Mouse (Mus musculus): ENCODE data around the gene Tigar.

Tigar gene

GRCm38 (mm10) chr6:127109402-127109930 is at the start of gene Tigar:
TSS of gene Tigar (minus strand) at chr6:127109557.
- peak; percentile 96 for ATAC-seq (ENCODE audit: insufficient number of reproducible peaks, low FRiP score, low TSS enrichment)

- no peak for ATAC-seq (ENCODE audit: insufficient number of reproducible peaks, low FRiP score, low TSS enrichment)
Measured at GRCm38 (mm10) chr6:127157321-127157720, 48.0 kb upstream of the Tigar start.

DNA sequence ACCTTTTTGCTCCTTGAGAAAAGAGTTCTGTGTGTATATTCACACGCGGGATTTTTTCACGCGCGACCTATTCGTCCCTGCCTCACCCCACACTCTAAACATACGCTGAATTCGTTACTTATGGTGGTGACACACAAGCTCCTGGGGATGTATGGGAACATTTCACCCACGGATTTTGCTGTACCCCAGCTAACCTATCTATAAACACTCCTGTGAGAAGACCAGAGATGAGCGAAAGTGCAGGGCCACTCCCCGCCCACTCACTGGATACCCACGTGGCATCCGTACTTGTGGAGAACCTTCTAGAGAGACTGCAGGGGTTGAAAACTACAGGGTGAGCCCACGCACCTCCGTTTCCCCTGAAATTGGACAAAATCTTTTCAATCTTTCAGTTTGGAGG is 46.1 kb upstream of the Tigar start:
- no peak for ATAC-seq (ENCODE audit: insufficient number of reproducible peaks, low FRiP score, low TSS enrichment)

GRCm38 (mm10) chr6:127154708-127155268 is 45.4 kb upstream of the Tigar start:
- no peak for ATAC-seq (ENCODE audit: insufficient number of reproducible peaks, low FRiP score, low TSS enrichment)

DNA sequence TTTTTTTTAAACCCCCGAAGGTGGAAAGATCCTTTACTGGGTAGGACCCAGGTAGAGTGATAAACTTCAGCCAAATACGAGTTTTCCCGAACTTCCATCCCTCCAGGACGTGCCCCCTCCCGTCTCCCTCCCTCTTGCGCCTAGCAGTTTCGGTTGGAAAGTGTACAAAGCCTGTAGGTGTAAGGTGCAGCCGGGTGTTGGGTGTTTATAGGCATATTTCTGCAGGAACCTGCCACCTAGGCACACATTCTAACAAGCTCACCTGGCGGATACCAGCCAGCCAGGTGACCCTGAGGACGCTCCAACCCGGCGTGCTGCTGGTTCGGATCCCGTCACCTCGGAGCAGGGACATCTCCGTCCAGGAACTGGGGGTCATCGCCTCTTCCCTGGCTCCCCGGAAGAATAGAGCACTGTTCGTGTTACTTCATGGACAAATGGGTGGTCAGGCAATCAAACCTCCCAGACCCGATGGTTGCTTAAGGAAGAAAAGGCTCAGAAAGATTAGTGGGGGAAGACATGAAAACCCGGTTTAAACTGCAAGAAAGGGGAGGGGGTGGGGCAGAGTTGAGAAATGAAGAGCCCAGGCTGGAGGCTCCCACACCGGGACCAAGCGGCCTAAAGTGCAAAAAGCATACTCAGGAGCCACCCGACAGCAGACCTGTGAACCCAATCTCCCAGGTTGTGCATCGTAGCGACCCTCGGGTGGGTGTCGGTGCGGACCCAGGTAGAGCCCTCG is 44.8 kb upstream of the Tigar start:
- no peak for ATAC-seq (ENCODE audit: insufficient number of reproducible peaks, low FRiP score, low TSS enrichment)

- ATAC-seq (ENCODE audit: insufficient number of reproducible peaks, low FRiP score, low TSS enrichment), result no peak
Measured at GRCm38 (mm10) chr6:127153296-127153800, 44.0 kb upstream of the Tigar start.

DNA sequence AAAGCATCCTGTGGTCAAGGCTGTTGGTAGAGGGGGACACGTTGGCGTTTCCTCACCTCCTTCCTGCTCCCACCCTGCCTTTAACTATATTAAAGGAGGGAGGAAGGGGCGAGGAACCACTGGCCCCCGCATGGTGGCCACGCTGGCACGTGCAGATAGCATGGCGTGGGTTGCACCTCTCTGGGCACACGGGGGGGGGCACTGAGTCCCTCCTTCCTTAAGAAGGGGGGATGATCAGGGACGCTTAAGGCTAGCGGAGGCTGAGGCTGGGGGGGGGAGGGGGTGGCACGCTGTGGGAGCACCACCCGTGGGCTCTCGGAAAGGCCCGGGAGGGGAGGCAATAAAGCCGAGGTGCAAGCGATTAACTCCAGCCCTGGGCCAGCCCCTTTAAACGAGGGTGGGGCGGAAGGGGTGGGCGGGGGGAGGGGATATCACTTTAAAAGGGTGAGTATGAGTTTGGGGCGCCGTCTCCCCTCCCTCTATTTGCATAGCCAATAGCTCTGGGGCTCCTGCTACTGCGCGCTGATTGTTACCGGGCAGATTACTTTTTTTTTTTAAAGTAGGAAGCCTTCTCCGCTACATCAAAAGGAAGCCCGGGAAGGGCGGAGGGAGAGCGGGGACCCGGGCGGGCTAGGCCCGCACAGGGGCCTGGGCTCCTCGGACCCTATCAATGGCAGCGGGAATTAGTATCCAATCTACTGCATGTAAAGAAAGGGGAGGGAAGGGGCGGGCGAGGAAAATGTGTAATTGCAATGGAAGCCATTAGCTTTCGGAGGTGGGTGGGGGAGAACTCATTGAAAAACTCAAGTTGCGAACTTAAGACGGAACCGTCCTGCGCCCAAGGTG is 43.0 kb upstream of the Tigar start, which contains the start of gene Ccnd2:
Gene Ccnd2, minus strand, starts transcription at position 88 of the 846 bp plus-strand sequence.
- ATAC-seq (ENCODE audit: insufficient number of reproducible peaks, low FRiP score, low TSS enrichment), result no peak

DNA sequence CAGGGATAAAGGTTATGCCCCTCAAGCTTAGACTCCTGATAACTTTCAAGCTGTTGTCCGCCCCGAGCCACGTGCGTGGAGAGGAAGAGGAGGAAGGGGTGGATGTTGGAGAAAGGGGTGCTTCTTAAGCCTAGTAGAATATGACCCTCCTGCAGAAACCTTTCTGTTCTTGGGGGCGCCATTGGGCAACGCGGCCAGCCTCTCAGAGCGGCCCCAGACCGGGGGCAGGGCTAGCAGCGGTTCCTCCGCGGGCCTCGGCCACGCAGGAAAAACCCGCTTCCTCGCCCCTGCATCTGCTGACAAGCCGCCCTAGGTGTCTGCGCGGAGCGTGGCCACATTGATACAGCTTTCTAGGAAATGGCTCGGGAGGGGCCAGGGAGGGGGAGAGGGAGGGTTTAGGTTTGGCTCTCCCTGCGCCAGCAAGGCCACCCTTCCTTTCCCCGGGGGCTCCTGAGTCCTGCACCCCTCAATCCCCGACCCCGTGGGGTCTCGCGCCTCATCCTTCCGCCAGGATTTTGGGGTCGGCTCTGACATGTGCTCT is 42.3 kb upstream of the Tigar start:
- no peak for ATAC-seq (ENCODE audit: insufficient number of reproducible peaks, low FRiP score, low TSS enrichment)

GRCm38 (mm10) chr6:127150663-127151564 is 41.6 kb upstream of the Tigar start:
- no peak for ATAC-seq (ENCODE audit: insufficient number of reproducible peaks, low FRiP score, low TSS enrichment)

- no peak for ATAC-seq (ENCODE audit: insufficient number of reproducible peaks, low FRiP score, low TSS enrichment)
Measured at GRCm38 (mm10) chr6:127149944-127150662, 40.7 kb upstream of the Tigar start.

GRCm38 (mm10) chr6:127149303-127149943 is 40.1 kb upstream of the Tigar start:
- no peak for ATAC-seq (ENCODE audit: insufficient number of reproducible peaks, low FRiP score, low TSS enrichment)

DNA sequence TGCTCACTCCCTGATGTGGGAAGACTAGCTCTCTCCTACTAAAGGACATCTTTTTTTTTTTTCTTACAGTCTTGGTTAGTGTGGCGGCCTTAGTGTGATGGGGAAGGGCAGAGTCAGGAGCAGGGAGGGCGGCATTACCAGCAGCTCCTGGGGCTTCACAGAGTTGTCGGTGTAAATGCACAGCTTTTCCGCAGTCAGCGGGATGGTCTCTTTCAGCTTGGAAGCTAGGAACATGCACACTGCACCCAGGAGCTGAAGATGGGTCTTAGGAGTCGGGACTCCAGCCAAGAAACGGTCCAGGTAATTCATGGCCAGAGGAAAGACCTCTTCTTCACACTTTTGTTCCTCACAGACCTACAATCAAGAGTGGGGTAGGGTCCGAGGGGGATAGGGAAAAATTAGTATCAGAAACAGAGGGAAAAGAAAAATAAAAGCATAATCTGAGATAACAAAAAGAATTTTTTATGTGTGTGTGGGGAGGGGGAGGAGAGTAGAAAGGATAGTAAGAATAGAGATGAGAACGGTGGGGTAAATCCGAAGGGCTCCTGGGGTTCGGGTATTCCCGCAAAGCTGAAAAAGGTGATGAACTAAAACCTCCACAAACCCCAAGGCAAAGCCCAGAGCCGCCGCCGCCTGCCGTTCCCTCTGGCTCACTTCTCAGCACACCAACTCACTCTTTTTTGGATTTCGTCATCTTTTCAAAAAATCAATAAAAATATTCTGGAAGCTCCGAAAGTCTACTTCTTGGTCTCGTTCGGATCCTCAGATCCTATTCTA is 39.4 kb upstream of the Tigar start:
- no peak for ATAC-seq (ENCODE audit: insufficient number of reproducible peaks, low FRiP score, low TSS enrichment)

DNA sequence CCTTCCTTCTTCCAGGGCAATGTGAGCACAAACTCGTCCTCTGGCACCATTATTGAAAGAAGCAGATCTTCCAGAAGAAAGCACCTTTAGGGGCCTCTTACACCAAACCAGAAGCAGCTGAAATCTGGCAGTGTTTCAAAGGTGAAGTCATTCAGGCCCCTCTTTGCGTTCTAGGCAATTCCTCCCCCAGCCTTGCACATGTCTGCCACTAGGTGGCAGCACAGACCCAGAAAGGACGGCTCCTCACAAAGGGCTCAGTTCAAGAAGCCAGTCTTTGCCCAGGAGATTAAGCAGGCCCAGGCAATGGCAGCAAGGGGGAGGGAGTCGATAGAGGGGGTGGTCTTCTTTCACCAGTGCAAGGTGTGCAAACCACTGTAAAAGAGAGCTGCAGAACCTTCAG is 38.3 kb upstream of the Tigar start:
- peak; percentile 60 for ATAC-seq (ENCODE audit: insufficient number of reproducible peaks, low FRiP score, low TSS enrichment)

GRCm38 (mm10) chr6:127146322-127146947 is 37.1 kb upstream of the Tigar start:
- ATAC-seq (ENCODE audit: insufficient number of reproducible peaks, low FRiP score, low TSS enrichment), result no peak

GRCm38 (mm10) chr6:127145464-127146190 is 36.3 kb upstream of the Tigar start:
- no peak for ATAC-seq (ENCODE audit: insufficient number of reproducible peaks, low FRiP score, low TSS enrichment)

- no peak for ATAC-seq (ENCODE audit: insufficient number of reproducible peaks, low FRiP score, low TSS enrichment)
Measured at GRCm38 (mm10) chr6:127143576-127144288, 34.4 kb upstream of the Tigar start.
